Mouse (Mus musculus) megakaryocyte-erythroid progenitor cell, adult 5-6 weeks (primary cell): Measurements from ENCODE around the gene Vwa3b. TPM values are rescaled to one million over a fixed set of nuclear protein-coding genes. Genes with fewer than 3 reads are reported as not detected.

Experiments used
- ATAC-seq: replicated peaks from 2 replicates; pipeline ENCODE4 v1.8.0; 2016; ENCODE audit warnings: mild to moderate bottlenecking, inconsistent platforms; ENCODE audit not compliant: severe bottlenecking, poor library complexity, low FRiP score, low TSS enrichment
- total RNA-seq, 2 experiments: library from RNA; stranded (forward) in 1 of 2; stranded (reverse) in 1 of 2; fragments of 200-1000, 215-1000 nt in 1 of 2; fragments of >200 nt in 1 of 2; fragmentation: Nextera tagmentation in 1 of 2; gene quantifications; 2 replicates each; pipeline ENCODE4 v1.2.3; 2014 to 2017

Gene Vwa3b
- total RNA-seq (2014; fragmentation: Nextera tagmentation) (not detected in 2 replicates), total RNA-seq (2017) (not detected in 2 replicates)

DNA sequence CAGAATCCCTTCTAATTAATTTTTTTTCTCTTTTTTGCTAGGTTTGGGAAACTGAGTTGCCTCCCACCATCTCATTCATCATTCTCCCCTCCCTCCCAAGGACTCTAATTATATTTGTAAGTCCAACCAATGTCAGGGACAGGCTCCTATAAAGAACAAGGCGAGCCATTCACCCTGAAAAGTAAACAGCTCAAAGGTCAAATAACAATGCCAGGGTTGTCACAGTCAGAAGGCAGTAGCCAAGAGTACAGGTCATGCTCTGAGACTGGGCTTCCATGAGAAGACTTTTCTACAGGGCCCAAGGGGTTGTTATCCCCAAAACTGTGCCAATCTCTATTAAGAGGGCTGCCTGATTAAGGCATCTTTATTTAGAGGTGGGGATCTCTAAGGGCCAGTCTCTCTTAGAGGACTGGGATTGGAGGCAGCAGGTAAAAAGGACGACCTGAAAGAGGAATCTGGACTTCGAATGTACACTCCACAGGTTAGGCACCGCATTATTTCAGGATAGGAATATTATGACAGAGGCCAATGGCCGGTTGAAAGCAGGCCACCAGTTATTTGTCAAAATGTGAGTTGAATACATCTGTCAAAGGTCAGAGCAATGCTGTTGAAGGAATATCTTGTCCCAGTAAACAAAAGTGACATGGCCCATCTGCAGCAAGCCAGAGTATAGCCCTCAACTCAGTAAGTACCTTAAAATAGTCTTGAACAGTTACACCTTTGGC lies at the start of gene Vwa3b:
Gene Vwa3b, plus strand, starts transcription at position 635 of the 725 bp plus-strand sequence.
- ATAC-seq, result no peak

DNA sequence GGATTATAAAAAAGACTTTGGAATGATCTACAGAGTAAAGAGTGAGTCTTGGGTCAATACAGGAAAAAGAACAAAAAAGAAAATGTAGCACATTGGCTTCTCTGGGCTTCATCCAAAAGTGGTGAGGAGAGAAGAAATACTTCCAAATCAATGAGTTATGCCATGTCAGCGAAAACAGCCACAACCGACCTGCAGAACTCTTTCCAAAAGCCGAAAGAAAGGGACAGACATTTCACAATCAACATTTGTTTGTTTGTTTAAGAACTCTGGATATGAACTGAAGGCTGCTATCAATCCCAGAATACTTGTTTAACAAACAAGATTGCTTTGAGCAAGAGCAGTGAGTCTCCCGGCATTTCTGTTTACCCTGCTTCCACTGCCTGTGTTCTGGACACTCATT lies 49.6 kb upstream of the Vwa3b start:
- no peak for ATAC-seq

DNA sequence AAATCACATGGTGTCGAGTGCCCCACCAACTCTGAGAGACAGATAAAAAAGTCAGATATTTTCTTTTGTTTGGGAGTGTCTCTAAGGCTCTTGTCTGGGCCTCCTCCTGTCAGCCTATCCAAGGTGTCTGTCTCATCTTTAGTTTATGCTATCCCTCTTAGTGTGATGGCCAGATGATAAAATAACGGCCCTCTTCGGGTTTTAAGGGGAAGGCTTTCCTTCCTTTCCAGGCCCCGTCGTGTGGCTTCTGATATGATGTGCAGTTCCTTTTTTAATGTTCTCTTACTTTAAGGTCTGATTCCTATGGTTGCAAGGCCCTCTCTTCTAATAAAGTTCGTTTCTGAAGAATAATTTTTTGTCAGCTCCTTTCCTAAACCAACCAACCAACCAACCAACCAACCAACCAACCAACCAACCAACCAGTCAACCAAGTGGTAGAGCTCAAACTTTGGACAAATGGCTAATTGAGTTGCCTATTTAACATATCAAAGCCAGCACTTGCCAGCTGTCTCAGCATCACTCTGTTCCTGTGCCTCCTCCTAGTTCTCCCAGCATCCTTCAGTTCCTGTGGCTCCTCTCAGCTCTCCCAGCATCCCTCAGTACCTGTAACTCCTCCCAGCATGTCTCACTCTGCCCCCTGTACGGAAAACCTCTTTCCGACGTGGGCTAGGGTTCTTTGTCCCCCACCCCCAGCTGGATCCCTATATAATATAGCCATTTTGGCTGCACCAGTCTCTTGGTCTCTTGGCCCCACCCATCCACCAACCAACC lies 44.0 kb upstream of the Vwa3b start:
- ATAC-seq, result no peak

DNA sequence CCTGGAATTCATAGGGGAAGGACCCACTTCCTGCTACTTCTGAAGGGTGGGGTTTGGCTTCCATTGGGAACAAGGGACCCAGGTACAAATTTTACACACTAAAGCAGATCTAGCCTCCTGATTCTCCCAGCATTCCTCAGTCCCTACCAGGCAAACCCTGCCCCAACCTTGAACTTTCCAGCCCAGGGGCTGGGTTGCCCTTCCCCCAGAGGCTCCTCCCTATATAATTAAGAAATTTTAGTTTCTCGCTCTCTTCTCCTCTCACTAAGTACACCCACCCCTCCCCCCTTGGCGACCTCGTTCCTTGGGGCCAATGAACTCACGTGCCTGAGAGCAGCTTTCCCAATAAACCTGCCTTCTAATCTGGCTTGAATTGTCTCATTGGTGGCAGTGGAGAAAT lies 42.6 kb upstream of the Vwa3b start:
- ATAC-seq, result no peak

DNA sequence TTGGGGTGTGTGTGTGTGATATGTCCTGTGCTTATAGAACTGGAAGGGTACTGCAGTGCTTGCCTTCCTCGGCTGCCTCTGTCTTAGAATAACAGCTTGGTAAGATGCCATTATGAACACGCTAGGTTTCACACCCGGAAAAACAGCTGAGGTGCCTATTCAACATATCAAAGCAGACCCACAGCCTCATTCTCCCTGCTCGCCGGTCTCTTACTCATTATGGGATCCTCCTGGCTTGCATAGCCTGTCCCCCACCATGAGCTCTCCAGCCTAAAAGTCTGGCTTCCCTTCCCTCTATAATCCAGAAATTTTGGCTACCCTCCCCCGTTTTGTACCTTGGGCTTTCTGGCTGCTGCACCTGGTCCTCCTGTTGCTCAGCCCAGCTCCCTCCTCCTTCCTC lies 42.0 kb upstream of the Vwa3b start:
- ATAC-seq, result no peak

DNA sequence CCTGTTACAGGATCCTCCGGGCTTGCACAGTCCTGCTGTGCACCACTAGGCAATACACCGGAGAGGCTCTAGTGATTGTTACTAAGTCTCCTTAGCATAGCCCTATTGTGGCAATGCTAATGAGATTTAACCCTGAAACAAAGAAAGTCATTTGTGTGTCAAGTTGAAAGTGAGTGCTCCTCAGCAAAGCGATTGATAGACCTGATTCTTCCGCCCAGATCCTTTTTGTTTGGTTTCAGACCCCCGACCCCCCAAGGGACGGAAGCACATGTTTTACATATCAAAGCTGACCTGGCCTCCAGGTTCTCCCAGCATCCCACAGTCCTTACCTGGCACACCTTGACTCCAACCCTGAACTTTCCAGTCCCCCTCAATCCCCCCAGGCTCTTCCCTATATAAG lies 40.5 kb upstream of the Vwa3b start:
- no peak for ATAC-seq

DNA sequence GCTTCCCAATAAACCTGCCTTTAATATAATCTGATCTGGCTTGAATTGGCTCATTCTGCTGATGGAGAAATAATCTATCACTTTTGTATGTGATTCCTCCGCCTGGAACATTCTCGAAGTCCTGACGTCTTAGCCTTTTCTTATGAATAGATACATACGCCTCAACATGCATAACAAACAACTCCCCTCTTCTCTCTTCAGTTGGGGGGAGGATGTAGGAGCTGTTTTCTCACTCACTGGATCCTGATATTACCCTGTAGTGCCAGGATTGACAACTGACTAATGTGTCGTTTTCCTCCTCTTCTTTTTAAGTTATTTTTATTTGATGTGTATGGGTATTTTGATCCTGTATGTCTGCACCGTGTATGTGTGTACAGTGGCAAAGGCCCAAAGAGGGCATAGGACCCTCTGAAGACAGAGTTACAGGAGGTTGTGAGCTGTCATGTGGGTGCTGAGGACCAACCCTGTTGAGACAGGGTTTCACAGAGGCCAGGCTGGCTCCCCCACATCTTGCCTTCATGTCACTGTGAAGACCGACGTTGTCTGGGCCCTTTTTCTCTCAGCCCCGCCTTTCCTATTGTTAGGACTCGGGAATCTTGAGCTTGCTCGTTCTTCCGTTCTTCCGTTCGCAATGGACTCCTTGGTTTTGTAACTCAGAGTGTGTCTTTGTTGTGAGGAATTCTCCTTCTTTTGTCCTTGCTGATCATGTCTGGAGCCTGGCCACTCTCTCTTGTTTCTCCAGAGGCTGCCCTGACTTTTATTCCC lies 39.8 kb upstream of the Vwa3b start:
- ATAC-seq, result no peak

DNA sequence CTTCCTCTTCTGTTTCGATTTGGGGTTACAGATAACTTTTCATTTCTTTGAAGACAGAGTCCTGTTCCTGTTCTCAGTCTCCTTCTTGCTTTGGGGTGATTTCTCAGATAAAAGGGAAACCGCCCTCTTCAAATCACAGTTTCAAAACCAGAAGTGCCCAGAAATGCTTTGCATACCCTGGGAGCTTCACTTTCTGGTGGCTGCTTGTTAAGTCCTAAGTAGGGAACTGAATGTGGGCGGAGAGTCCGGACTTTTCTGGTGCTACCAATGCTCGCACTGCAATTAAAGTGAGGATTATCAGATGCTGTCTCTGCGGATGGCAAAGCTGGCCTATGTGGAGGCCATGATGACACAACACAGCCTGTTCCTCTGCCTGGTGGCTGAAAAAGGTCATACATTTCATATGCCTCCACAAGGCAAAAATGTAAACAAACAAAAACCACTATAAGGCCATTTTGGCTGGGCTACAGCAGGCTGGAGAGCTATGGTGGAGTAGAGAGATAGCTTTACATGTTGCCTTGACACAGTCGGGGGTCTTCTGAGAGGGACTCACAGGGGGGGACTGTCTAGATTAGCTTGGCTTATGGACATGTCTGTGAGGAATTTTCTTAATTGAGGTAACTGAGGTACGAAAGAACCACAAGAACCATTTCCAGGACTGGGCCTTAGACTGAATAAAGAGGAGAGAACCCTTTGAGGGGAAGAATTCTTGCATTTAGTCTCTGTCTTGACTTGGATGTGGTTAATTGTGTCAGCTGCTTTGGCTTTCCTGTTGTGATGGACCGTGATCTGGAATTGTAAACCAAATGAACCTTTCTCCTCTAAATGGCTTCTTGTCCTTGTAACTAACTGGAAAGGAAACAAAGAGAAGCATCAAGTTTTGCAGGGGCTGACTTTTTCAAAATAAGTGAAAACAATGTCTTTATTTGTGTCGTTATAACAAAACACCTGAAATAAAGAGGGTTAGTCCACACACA lies 38.9 kb upstream of the Vwa3b start:
- no peak for ATAC-seq

DNA sequence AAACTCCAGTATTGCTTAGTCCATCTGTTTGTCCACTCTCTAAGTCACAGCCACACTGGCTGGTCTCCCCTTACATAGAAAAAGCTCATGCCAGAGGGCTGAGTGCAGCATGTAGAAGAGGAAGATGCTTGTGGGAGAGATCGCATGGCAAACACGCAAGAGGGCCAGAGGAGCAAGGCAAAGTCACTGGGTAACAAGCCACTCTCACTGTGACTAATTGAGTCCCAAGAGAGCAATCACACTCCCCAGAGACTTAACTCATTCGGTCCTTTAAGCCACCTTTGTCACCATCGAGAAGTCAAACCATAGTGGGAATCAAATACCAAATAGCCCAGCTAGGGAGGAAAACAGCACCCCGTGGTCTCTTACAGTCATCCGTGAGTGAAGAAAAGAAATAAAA lies 38.2 kb upstream of the Vwa3b start:
- no peak for ATAC-seq

DNA sequence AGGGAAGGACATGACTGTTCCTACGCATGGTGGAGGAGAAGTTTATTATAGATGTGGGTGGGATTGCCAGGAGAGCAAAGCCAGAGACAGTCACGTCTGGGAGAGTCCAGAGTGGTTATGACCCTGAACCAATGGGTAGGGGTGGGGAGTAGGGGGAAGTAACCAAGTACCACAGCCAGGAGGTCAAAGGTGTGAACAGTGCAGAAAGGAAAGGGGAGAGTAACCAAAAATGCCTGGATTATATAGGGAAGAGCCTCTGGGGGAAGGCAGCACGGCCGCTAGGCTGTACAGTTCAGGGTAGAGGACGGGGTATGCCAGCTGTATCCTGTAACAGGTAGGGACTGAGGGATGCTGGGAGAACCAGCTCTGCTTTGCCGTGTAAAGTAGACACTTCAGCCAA lies 37.8 kb upstream of the Vwa3b start:
- ATAC-seq, result no peak

DNA sequence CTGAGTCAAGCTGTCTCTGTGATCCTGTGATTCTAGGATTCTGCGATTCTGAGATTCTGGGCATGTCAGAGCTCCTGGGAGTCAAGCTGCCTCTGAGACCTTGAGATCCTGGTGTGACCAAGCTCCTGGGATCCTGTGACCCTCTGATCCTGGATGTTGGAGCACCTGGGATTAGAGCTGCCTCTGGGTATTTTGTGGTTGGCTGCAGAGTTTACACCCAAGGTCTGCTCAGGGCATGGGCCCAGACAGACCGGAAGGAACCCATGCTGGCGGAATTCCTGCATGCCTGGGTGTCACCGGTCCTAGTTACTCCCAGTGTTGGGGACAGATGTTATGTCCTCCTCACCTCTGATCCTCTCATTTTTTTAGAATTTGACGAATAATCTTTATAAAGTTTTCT lies 32.1 kb upstream of the Vwa3b start:
- no peak for ATAC-seq

DNA sequence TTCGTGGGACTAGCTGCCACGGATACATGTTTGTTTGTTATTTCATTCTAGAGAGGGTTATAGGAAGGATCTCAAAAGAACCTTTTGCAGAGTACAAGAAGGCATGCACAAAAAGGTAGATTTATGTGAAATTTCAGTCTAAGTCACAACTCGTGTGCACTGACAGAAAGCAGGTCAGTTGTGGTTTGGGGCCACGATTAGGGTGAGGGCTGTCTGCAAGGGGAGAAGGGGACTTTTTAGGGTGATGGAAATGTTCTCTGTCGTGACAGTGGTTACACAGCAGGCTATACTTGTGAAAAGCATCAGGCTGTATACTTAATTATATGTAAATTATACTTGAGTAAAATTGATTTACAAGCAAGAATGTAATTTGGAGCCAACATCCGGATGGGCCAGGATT lies 30.6 kb upstream of the Vwa3b start:
- ATAC-seq, result no peak

DNA sequence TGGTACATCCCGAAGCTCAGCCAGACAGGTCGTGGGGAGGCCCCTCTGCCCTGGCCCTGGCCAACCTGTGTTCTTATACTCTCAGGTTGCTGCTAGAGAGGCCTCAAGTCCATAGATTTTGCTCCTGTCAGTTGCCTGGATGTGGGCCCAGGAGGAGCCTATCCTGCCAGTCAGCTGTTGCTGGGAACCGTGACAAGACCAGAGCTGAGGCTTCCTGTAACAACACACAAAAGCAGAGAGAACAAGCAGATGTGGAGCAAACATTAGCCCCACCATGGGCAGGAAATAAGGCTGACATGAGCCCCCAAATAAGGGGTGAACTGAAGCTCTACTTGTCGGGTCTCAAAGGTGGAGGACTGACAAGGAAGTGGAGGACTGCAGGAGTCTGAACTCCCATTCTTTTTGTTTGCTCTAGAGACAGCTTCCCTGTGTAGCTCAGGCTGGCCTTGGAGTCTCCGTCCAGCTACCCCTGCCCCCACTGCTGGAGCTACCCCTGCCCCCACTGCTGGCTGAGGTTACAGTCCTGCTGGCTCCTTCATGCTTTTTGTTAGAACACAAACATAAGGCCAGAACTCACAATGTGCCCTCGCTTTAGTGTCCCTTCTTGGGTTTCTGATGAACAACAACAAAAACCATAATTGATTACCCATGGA lies 29.7 kb upstream of the Vwa3b start:
- no peak for ATAC-seq

DNA sequence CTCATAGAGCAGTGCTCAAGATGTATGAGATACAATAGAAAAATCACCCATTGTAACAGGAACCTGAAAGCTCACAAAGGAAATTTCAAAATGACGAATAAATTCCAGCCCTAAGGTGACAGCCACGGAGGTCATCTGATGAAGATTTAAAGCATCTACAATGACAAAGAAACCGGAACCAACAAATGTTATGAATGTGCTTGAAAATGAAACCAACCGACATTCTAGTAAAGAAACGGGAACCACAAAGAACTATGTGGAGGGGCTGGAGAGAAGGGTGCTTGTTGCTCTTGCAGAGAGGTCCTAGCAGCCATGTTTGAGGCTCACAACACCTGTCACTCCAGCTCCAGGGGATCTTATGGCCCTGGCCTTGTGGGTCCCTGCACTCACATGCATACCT lies 26.1 kb upstream of the Vwa3b start:
- no peak for ATAC-seq

DNA sequence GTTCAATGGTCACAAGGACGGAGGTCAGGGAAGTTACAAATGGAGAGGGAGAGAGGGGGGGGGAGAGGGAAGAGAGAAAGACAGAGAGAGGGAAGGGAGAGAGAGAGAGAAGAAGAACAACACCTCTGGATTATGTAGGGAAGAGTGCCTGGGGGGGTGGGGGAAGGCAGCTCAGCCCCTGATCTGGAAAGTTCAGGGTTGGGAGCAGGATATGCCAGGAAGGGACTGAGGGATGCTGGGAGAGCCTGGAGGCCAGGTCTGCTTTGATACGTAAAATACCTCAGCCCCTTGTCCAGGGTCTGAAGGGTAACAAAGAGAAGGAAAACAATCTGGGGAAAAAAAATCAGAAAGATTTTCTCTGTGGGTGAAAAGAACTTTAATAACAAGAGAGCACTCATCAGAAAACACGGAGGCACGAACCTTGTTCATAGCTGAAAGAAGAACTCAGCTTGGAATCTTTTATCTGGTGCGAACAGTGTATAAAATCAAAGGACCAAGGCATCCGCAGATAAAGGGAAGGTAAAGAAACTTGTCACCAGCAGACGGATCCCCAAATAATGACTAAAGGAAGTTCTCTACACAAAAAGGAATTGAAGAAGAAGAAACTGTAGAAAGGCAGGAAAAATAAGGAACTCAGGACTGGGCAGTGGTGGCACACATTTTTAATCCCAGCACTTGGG lies 24.6 kb upstream of the Vwa3b start:
- ATAC-seq, result no peak

DNA sequence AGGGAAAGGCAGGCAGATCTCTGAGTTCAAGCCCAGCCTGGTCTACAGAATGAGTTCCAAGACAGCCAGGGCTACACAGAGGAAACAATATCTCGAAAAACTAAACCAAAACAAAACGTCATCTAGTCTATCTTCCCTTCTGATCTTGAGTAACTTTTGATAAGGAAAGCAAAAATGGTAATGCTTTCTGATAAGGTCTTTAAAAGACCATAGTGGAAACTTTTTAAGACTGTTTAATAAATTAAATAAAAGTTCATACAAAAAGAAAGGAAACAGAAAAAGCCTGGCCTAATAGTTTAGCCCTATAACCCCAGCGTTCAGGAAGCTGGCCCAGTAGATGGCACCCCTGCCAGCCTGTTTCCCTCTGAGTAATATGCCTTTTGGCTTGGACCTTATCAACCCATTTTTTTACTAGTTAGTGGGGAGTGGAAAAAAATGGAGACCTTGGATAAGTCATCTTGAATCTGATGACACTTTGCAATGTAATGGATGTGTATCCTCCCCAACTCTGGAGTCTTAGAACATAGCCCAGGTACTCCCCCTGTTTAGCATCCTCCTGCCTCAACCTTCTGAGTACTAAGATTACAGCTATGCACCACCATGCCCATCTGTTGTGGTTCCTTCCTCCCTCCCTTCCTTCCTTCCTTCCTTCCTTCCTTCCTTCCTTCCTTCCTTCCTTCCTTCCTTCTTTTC lies 23.9 kb upstream of the Vwa3b start:
- ATAC-seq, result no peak

DNA sequence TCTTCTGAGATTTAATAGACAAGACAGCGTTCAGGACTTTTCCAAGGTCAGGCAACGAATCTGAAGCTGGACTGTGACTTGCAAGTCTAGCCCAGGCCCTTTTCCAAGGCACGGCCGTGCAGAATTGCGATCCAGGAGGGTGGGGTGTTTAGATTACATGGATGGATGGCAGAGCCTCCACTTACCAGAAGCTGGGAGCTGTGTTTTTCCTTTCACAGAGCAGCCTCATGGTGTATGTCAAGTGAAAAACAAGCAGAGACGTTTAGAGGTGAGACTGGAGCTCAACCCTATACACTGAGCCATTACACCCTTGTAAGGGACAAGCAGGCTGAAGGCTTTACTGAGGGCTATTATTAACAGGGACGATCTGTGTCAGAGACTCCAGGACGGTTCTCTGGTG lies 21.9 kb upstream of the Vwa3b start:
- no peak for ATAC-seq

DNA sequence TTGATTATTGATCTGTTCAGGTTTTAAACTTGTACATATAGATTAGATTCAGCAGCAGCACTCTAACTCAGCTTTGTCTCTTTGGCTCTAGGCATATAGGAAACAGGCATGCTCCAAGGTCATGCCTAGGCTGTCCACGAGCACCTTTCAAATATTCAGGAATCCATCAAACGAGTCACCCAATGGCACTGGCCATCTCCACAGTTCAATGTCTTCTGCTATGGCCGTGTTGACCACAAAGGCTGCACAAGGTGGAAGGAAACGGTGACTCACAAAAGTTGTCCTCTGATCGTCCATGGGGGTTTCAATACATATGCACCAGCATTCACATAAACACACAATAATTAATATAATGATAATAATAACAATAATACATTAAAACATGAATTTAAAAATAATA lies 21.4 kb upstream of the Vwa3b start:
- ATAC-seq, result no peak
